Mouse (Mus musculus) spleen, postnatal 4 days (tissue): ENCODE measurements around the gene Cenpc1.

Experiments
- DNase-seq, 2 experiments: peaks; one replicate each; pipeline ENCODE4 v3.0.0; 2022; ENCODE audit warnings: low spot score in 2 of 2

Gene Cenpc1

DNA sequence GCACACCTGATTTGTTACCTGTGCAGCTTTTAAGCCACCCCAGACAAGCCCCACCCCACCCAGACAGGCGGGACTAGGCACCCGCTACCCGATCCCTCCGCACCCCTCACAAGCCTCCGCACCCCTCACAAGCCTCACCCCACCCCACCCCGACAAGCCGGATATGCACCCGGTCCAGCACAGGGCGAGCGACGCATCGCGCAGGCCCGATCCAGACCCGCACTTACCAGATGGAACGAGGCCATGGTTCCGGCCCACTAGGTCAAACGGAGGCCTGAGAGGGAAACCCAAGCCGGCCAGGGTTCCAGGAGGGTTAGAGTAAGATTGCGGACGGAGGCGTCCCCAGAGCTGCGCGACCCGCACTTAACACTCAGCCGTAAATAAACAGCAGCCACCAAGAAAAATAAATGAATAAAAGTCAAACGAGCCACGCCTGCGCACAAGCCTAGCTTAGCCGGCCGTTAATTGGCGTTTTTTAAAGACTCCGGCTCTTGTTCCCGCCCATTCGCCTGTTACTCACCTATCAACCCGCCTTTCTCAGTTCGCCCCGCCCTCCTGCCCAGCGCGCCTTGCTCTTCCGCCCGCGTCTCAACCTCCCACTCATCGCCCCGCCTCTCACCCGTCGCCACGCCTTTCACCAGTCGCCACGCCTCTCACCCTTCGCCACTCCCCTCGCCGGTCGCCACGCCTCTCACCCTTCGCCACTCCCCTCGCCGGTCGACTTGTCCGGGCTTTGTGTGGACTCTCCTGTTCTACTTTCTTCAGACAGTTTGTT is at the start of gene Cenpc1:
Cenpc1 (minus strand) TSS at position 483 of the 775 bp plus-strand sequence.
- DNase-seq: peak; percentile 98 to 99

DNA sequence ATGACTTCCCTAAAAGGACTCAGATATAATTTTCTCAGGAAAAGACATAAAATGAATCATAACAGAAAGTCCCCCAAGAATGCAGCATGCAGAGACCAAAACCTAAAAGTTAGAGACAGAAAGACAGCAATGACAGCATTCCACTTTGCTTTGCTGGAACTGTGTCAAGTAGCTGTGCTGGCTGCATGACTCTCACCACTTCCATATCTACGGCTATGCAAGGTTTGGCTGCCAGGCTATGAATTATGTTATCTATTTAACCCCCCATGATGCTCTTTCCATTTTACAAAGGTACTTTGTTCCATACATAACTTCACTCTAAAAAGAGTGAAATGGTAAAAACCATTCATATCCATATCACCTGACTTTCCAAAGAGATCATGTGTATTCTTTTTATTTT is 48.6 kb upstream of the Cenpc1 start:
- no peak for DNase-seq

DNA sequence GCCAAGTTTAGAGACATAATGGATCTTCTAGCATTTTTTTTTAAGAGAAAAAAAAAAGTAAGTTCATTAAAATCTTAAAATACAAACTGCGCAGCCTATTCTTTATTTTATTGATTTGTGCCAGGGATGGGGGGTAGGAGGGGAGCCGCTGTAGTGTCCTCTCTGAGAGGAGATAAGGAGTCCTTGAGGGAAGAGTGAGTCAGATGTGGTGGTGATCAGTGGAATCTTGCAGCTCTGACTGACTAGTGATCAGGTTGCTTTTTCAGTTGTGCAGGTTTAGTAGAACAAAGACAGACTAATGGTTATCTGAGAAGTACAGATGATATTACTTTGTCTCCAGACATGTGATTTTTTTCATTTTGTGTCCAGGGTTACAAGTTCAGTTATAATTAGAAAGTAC is 47.7 kb upstream of the Cenpc1 start:
- no peak for DNase-seq

DNA sequence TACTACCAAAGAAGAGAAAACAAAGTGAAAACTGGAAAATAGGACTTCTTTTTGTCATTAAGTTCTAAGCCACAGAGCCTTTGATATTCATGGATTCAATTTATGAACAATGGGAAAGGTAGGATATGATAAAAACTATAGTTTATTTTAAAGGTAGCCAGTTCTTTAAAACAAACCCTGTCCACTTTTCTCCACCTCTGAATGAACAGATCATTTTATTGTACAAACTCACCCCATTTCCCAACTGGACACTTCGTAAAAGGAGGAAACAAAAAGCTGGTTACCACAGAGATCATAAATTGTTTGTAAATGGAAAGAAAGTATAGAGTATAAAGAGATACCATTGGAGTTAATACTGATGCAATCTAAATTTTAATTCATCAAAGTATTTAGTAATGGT is 45.7 kb upstream of the Cenpc1 start:
- no peak for DNase-seq

DNA sequence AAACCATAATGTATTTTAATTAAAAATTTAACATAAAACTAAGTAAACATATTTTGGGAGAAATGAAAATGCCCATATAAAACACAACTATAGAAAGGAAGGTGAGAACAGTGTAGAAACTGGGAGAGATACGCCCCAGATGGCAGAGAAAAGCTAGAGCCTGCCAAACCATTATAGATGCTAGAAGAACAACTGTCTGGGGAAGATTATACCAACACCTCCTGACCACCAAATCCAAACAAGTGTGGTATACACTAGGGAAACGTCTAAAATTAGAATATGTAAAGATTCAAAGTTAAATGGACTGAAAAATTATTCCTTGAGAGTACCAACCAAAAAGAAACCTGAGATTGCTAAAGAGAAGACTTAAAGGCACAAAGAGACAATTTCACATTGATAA is 41.2 kb upstream of the Cenpc1 start:
- DNase-seq: no peak

DNA sequence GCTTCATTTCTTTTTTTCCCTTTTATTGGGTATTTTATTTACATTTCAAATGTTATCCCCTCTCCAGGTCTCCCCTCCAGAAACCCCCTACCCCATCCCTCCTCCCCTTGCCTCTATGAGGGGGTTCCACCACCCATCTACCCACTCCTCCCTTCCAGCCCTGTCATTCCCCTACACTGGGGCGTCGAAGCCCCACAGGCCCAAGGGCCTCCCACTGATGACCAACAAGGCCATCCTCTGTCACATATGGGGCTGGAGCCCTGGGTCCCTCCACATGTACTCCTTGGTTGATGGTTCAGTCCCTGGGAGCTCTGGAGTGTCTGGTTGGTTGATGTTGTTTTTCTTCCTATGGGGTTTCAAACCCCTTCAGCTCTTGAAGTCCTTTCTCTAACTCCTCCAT is 36.8 kb upstream of the Cenpc1 start:
- no peak for DNase-seq

DNA sequence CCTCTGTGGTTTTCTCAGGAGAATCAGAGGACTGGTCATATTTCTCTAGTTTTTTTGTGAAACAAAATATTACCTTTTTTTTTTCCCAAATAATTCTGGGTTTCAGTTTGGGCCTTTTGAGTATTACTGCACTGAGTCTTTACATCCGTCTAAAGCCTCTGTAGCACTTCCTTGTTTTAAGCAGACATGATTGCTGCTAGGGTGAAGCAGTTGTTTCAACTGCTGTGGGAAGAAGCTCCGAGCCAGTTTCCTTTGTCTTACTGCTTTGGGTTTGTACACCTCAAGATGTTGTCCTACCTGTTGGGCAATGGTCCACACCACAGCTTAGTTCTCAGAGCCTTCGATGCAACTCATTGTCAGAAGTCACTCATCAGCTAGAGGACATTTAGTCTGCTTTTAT is 35.2 kb upstream of the Cenpc1 start:
- DNase-seq: no peak

DNA sequence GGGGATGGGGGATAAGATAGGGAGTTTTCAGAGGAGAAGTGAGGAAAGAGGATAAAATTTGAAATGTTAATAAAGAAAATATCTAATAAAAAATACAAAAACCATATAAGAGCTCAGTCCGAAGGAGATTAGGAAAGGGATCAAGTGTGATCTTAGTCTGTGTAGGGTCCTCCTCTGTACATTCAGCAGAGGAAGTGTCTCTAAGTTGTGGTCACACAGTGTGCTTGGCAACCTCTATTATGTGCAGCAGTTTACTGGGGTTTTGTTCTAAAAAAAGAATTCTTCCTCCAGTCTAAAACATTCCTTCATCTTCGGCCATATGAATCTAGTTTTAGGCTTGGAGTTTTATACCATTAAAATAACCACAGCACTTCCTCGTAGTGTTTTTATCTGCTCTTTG is 33.6 kb upstream of the Cenpc1 start:
- no peak for DNase-seq

DNA sequence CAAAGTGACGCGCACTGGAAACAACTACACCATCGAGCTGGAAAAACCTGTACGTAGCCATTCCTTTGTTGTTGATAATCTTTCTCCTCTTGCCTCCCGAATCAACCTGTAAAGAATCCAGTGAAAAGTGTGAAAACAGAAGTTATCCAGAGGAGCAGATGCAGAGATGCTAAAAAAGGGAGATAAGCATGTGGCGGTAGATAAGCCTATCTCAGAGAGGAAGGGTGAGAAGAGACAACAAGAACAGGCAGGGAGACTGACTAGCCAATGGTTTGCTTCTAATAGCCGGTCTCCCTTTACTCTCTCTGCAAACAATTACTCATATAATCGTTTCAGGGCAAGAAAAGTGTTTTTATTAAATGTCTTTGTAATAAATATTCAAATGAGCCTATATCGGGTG is 29.4 kb upstream of the Cenpc1 start:
- DNase-seq: no peak

DNA sequence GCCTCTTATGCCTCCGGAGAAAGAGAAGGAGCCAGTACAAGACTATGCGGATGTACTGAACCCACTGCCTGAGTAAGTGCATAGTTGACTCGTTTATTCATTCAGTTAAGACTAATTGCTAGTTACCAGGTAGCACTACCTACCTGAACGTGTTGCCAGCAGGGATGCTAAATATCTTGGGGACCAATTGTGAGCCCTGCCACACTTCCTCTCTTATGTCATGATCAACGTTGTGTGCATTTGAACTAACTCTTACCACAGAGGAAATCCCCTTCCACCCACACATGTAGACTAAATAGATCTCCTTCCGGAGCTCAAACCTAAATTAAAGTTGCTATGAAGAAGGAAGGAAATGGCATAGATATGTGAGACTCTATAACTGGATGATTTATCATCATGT is 21.4 kb upstream of the Cenpc1 start:
- DNase-seq: no peak

DNA sequence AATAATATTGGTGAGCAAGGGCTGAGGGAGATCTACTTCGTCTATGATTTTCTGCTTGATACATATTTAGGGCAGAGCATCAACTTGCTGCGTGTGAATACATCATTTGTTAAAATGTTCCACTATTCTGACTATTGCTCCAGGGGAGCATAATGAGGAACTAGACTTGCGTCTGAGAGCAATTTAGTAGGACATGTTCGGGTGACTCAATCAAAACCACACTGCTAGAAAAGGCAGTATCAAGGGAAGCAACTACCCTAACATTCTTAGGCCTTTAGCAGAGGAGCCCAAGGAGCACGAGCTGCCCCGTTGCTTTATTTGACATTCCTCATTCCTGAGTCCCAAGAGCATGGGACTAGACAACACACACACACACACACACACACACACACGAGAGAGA is 19.6 kb upstream of the Cenpc1 start:
- no peak for DNase-seq

DNA sequence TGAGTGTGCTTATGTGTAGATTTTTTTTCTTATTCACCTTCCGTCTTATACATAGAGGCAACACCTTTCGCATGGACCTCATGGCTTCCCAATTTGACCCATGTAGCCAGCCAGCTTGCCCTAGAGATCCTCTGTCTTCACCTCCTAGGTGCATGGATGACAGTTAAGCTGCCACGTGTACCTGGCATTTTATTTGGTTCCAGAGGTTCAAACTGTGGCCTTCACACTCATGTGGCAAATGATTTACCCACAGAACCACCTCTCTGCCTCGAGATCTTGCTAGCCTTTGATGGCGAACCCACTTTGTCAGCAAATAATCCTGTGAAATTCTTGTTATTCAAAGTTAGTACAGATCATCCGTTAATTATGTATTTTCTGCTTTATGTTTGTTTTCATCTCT is 18.6 kb upstream of the Cenpc1 start:
- DNase-seq: no peak

DNA sequence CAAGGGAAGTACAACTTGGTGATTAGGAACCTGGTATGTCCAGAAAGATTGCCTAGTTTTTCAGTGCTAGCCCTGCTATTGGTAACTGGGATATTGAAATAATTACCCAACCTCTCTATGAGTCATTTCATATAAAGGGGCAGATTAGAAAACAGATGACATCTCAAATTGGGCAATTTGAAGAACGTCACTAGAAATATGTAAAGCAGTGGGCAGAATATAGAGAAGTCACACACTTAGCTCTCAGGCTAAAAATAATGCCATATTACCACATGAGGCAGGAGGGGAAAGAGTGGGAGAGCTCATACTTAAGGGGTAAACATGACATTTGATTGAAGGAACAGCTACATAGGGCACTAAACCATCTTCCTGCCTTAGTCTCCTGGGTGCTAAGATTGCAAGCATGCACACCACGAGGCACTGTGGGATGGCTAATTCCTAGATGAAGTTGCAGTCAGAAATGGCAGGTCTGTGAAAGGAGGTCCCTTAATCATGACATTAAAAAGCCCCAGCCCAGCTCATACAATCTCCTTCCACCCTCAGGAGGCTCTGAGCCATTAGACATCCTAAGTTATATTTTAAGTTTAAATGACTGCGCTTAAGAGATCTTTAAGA is 13.4 kb upstream of the Cenpc1 start:
- no peak for DNase-seq

DNA sequence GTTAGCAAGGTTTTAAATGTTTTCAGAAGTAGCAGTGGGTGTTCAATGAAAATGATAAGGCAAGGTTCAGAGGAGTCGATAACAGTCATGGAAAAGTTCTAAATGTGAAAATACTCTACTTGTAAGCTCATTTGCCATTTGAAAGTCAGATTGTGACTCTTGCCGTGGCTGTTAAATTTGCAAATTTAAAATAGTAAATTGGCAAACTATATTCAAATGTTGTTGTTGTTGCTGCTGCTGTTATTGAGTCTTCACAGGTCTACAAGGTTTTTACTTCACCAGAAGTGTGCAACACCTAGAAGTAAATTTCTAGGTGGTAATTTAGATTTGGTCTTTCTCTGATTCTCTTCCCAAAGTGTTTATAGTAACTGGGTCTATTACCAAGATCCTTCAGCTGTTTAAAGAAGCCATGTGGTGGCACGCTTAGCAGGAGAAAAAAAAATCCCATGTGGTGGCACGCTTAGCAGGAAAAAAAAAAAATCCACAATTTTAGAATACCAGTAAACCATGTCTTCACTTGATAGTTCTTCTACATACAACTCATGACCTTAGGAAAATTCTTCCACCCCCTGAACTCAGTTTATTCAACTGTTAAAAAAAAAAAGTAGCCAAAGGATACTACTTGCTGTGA is 7.5 kb upstream of the Cenpc1 start:
- no peak for DNase-seq

DNA sequence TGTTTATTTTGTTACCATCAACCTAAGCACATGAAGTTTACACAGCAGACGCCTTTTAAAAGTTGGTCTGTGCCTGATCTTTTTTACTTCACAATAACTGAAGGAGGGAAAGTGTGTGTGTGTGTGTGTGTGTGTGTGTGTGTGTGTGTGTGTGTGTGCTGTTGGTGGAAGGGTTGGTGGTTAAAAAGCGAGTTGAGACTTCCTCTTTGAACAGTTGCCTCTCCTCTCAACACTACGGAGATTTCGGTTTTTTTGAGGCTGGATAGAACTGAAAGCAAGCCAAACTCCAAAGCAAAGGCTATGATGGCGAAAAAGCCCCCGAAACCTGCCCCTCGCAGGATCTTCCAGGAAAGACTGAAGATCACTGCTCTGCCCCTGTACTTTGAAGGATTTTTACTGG is 6.2 kb upstream of the Cenpc1 start, which contains the start of gene Stap1:
Stap1 (plus strand) TSS at position 209 of the 400 bp plus-strand sequence.
- DNase-seq: peak; percentile 37 to 67

DNA sequence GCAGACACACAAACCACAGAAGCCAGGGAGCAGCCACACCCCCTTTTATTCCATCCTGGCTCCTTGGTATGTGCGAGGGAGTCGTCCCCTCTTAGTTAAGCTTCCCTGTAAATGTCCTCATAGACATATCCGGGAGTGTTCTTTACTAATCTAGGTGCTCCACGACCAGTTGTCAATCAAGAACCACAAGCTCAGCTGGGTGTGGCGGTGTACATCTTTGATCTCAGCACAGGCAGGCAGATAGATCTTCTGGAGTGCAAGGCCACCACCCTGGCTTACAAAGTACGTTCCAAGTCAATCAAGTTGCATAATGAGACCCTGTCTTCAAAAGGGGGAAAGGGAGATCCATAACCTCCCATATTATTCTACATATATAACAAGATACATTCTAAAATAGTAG is 3.7 kb upstream of the Cenpc1 start:
- no peak for DNase-seq

DNA sequence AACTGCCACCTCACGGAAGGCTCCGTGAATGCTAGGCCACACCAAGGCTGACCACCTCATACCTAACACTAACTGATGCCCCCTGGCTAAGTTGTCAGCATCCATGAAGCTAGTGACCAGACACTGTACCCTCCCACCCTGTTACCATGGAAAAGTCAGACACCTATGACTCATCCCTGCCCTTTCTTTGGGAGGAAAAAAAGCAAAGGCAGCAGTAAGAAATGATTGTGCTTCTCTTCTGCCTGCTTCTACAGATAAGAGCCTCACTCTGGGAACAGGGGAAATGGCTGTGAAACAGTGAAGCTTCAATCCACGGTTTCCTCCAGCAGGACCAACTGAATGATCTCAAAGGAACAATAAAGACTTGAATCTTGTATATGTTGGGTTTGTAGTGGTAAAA is 3.1 kb upstream of the Cenpc1 start:
- no peak for DNase-seq

DNA sequence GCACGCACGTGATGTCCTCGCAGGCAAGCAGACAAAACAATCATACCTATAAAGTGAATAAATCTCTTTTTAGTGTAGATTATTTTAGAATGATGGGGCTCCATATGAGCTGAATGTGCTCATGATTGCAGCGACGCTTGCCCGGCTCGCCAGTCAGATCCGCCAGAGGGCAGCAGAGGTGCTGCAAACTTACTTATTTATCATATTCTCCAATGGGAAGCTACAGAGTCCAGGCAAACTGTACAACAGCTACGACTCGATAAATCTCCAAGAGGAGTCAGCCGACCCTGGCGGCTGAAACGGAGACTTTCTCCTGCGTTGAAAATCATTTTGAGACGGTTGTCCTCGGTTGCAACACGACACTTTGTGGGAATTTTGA is 1.2 kb upstream of the Cenpc1 start:
- DNase-seq: peak; percentile 87 to 95

DNA sequence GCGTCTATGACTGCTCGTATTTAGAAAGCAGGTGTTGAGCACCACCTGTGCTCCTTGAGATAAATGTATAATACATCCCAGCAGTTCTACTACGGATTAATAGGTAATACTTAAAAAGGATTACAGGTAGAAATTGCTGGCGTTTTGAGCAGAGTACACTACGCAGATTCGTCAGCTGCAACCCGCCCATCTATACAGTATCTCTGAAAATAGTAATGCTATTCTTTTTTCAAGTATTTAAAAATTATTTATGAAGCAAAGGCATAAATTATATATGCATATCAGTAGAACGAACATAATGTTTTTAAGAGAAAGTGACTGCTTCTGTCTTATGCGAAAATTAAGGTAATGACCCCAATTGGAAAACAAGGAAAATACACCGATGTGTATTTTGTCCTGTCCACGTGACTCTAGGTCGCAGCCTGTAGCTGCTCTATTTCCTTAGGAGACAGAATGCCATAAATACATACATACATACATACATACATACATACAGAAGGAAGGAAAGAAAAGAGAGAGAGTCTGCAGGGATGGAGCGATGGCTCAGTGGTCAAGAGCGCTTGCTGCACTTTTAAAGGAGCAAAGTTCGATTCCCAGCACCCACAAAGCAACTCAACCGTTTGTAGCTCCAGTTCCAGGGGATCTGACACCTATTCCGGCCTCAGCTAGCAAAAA is 630 bp upstream of the Cenpc1 start:
- no peak for DNase-seq

DNA sequence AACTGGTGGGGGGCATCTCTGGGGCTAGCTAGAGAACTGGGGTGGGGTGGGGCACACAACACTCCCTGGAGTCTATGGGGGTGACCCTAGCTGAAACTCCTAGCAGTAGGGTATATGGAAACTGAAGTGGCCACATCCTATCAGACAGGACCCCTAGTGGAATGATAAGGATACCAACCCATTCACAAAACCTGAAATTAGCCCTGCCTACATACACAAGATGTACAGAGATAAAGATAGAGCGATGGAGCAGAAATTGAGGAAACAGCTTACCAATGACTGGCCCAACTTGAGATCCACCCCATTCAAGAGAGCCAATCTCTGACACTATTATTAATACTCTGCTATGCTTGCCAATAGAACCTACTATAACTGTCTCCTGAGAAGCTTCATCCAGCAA is 1.9 kb downstream of the Cenpc1 start:
- DNase-seq: no peak

DNA sequence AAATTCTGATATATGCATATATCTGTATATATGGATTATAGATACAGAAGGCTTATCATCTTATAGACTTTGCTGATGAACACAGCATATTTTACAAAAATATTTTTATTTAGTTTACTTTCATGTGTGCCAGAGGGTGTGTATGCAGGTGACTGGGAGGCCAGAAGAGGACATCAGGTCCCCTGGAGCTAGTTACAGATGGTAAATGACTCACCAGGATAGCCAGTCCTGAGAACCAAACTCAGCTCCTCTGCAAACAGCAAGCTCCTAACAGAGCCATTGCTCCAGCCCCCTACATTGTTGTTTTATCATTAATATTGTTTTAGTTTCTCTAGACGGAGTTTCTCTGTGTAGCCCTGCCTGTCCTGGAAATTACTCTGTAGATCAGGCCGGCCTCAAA is 35.6 kb downstream of the Cenpc1 start:
- DNase-seq: no peak
